Mouse (Mus musculus): ENCODE measurements around the gene Mrps25.

Mrps25 gene

GRCm38 (mm10) chr6:92124547-92124946 is 59.3 kb downstream of the Mrps25 start:
- DNase-seq, result no peak

All from cerebellum, adult 11-12 months (tissue).